Mouse (Mus musculus) cerebellum, adult 2 months (tissue): Measurements from ENCODE around the gene Arid2. TPM values are rescaled to one million over a fixed set of nuclear protein-coding genes. Genes with fewer than 3 reads are reported as not detected.

ENCODE experiments used
- DNase-seq, 2 experiments: peaks; one replicate each; pipeline ENCODE4 v3.0.0; 2021
- H3K27ac ChIP-seq: fragments of 200-500 bp; 2 replicates; pipeline ENCODE4 v1.5.1; 2012; ENCODE audit warnings: low read length, control low read depth, inconsistent platforms; ENCODE audit not compliant: insufficient read depth
- H3K27me3 ChIP-seq: fragments of 200-500 bp; 2 replicates; pipeline ENCODE4 v1.6.1; 2012; ENCODE audit warnings: inconsistent platforms, mild to moderate bottlenecking, low read length, moderate library complexity; ENCODE audit not compliant: control insufficient read depth, insufficient read depth
- H3K4me1 ChIP-seq: fragments of 200-500 bp; 2 replicates; pipeline ENCODE4 v1.6.1; 2011; ENCODE audit warnings: low read length; ENCODE audit not compliant: control insufficient read depth, insufficient read depth
- H3K4me3 ChIP-seq: fragments of 200-500 bp; replicated peaks from 2 replicates; pipeline ENCODE3; 2011; ENCODE audit warnings: mild to moderate bottlenecking, low read depth, low read length, control low read depth; ENCODE audit not compliant: insufficient read depth
- CTCF ChIP-seq: fragments of 200-500 bp; IDR thresholded peaks from 2 replicates; pipeline ENCODE4 v1.5.1; 2011; ENCODE audit warnings: low read depth, mild to moderate bottlenecking, control low read depth, low read length, moderate library complexity, borderline replicate concordance; ENCODE audit not compliant: insufficient read depth
- POLR2A ChIP-seq: fragments of 200-500 bp; IDR thresholded peaks from 2 replicates; pipeline ENCODE4 v1.6.1; 2011; ENCODE audit warnings: low read length, control low read depth, borderline replicate concordance; ENCODE audit not compliant: insufficient read depth
- WGBS: fragments of 180-500 bp; shearing (Covaris S2); methylation state at CpG from one replicate; pipeline ENCODE4 v1.1.7; 2018; 5-methylcytosine and 5-hydroxymethylcytosine counted together
- polyA plus RNA-seq: library from polyadenylated mRNA; depleted of rRNA; stranded (reverse); fragments of >200 nt; gene quantifications from 2 replicates; pipeline ENCODE4 v1.2.3, GENCODE M21; 2012

Gene Arid2
- polyA plus RNA-seq, 1 experiment = 17.6 TPM

GRCm38 (mm10) chr15:96340924-96341323 lies 53.6 kb downstream of the Arid2 start:
- WGBS = 86% methylated on average over 2 of the region's 2 CpGs
- no peak overlapping the region for H3K4me3 ChIP-seq
- TF ChIP-seq POLR2A = no peak
- no peak for TF ChIP-seq CTCF
- no peak for DNase-seq
- no peak overlapping the region for H3K27ac ChIP-seq
- no peaks in the 10 kb centered on the region for H3K27me3 ChIP-seq
- peaks cover 7% of the 10 kb centered on the region for H3K4me1 ChIP-seq

GRCm38 (mm10) chr15:96342097-96342496 lies 54.8 kb downstream of the Arid2 start:
- DNase-seq = no peak
- 96% methylated on average over 8 of the region's 8 CpGs for WGBS
- H3K27me3 ChIP-seq = no peaks in the 10 kb centered on the region
- H3K4me1 ChIP-seq = peaks cover 10% of the 10 kb centered on the region
- no peak overlapping the region for H3K4me3 ChIP-seq
- no peak overlapping the region for H3K27ac ChIP-seq
- TF ChIP-seq POLR2A = no peak

- Histone ChIP-seq H3K27ac (no peak overlapping the region), H3K4me1 (peaks cover 10% of the 10 kb centered on the region), H3K4me3 (no peak overlapping the region), H3K27me3 (no peaks in the 10 kb centered on the region)
- 95% methylated on average over 3 of the region's 3 CpGs for WGBS
- DNase-seq = no peak
- TF ChIP-seq CTCF (no peak), POLR2A (no peak)
Observed at GRCm38 (mm10) chr15:96342871-96343270, 55.6 kb downstream of the Arid2 start.

GRCm38 (mm10) chr15:96344591-96345285 lies 57.4 kb downstream of the Arid2 start:
- no peaks in the 10 kb centered on the region for H3K27me3 ChIP-seq
- no peak for DNase-seq
- H3K4me3 ChIP-seq = no peak overlapping the region
- TF ChIP-seq CTCF (no peak), POLR2A (no peak)
- H3K4me1 ChIP-seq = peaks cover 10% of the 10 kb centered on the region
- 64% methylated on average over 6 of the region's 7 CpGs for WGBS
- H3K27ac ChIP-seq = no peak overlapping the region

- 87% methylated on average over 6 of the region's 6 CpGs for WGBS
- H3K4me3 ChIP-seq = no peak overlapping the region
Observed at GRCm38 (mm10) chr15:96345312-96345849, 58.1 kb downstream of the Arid2 start.

GRCm38 (mm10) chr15:96351432-96351831 lies 64.1 kb downstream of the Arid2 start:
- no peak for DNase-seq
- H3K27ac ChIP-seq = no peak overlapping the region
- H3K4me3 ChIP-seq = no peak overlapping the region
- no peaks in the 10 kb centered on the region for H3K27me3 ChIP-seq
- 94% methylated on average over 9 of the region's 9 CpGs for WGBS
- H3K4me1 ChIP-seq = no peaks in the 10 kb centered on the region; the same call in none of the 2 replicates
- TF ChIP-seq CTCF = no peak
- TF ChIP-seq POLR2A = no peak

More at GRCm38 (mm10) chr15:96345312-96345849, 58.1 kb downstream of the Arid2 start:
- no peaks in the 10 kb centered on the region for H3K27me3 ChIP-seq
- no peak overlapping the region for H3K27ac ChIP-seq
- peaks cover 10% of the 10 kb centered on the region for H3K4me1 ChIP-seq
- TF ChIP-seq CTCF (no peak), POLR2A (no peak)
- peak in 1 of 2 experiments; percentile 26 for DNase-seq

GRCm38 (mm10) chr15:96358871-96359270 lies 71.6 kb downstream of the Arid2 start:
- Histone ChIP-seq H3K4me3 (no peak overlapping the region), H3K27ac (no peak overlapping the region), H3K4me1 (no peaks in the 10 kb centered on the region), H3K27me3 (no peaks in the 10 kb centered on the region)
- WGBS = 96% methylated on average over 6 of the region's 6 CpGs
- DNase-seq = no peak
- TF ChIP-seq CTCF (no peak), POLR2A (no peak)

GRCm38 (mm10) chr15:96360614-96361013 lies 73.3 kb downstream of the Arid2 start:
- H3K4me3 ChIP-seq = no peak overlapping the region
- H3K4me1 ChIP-seq = no peaks in the 10 kb centered on the region
- 92% methylated on average over 5 of the region's 5 CpGs for WGBS
- H3K27ac ChIP-seq = no peak overlapping the region
- no peak for DNase-seq
- TF ChIP-seq POLR2A (no peak), CTCF (no peak)
- H3K27me3 ChIP-seq = no peaks in the 10 kb centered on the region
